In genomic region chr5:120050728-120051436, GRCm38 (mm10) we compare ENCODE assay signal across 20 mouse cellular contexts.
A peak's percentile ranks its signal among the peaks of the same experiment; 100 is the strongest.
DNase-seq lines count a peak whose midpoint lies in the region; ATAC-seq and TF ChIP-seq lines count a peak whose summit lies in the region.
"Had no signal": no experiment of that assay in that cellular context is flagged by ENCODE, and none has a peak within 500 bp of the region (broad histone marks: within the 10 kb centered on the region; RNA-seq: fewer than 3 reads in every experiment).

No protein-coding gene starts in this region.

- peak overlapping the region; percentile 48; the same call in 1 of the 2 replicates for H3K27ac ChIP-seq in hindbrain, embryonic 13.5 days
- H3K27ac ChIP-seq in hindbrain, embryonic 11.5 days (ENCODE audit: low read depth, low read length): no peak overlapping the region
- 0 out of 2 replicates have a peak overlapping the region, but pooled peaks have one; percentile 16 for H3K27ac ChIP-seq in midbrain, embryonic 13.5 days
- H3K27ac ChIP-seq in midbrain, embryonic 10.5 days (replicated peaks): no peak overlapping the region
- no peak overlapping the region for H3K27ac ChIP-seq in midbrain, postnatal 0 days (ENCODE audit: low read depth, low read length)
- H3K27ac ChIP-seq: embryonic facial prominence, embryonic 12.5 days; kidney, postnatal 0 days had no signal

- TF ChIP-seq CTCF in midbrain, postnatal 0 days (IDR thresholded peaks at IDR 0.05): no peak

- DNase-seq in hindbrain, embryonic 11.5 days (ENCODE audit: low spot score): no peak
- DNase-seq in midbrain, embryonic 10.5 days (ENCODE audit: low spot score): no peak
- peak; percentile 32 for DNase-seq in brain, embryonic 18.5 days (ENCODE audit: low read depth, low spot score)
- peak; percentile 6 for DNase-seq in midbrain, postnatal 0 days (ENCODE audit: low spot score)
- DNase-seq: cerebellum, adult 2 months; cerebellum, postnatal 25 days; gastrocnemius, postnatal 36 days; kidney, adult 18-20 months; lung, postnatal 4 days; right cerebral cortex, postnatal 14 days; thymus, postnatal 14 days had no signal

- no peak overlapping the region for H3K4me2 ChIP-seq in hindbrain, embryonic 13.5 days
- no peak overlapping the region for H3K4me2 ChIP-seq in hindbrain, embryonic 11.5 days (replicated peaks; ENCODE audit: low read depth, low read length)
- H3K4me2 ChIP-seq in midbrain, embryonic 13.5 days (replicated peaks): no peak overlapping the region
- no peak overlapping the region for H3K4me2 ChIP-seq in midbrain, postnatal 0 days (ENCODE audit: low read depth, low read length, poor library complexity, severe bottlenecking)
- H3K4me2 ChIP-seq: embryonic facial prominence, embryonic 12.5 days had no signal

- H3K9ac ChIP-seq in hindbrain, embryonic 13.5 days: no peak overlapping the region
- H3K9ac ChIP-seq in hindbrain, embryonic 11.5 days (ENCODE audit: low read depth, low read length): no peak overlapping the region
- no peak overlapping the region for H3K9ac ChIP-seq in midbrain, embryonic 13.5 days (replicated peaks)
- no peak overlapping the region for H3K9ac ChIP-seq in midbrain, postnatal 0 days (replicated peaks; ENCODE audit: low read length, poor library complexity, severe bottlenecking)
- H3K9ac ChIP-seq: embryonic facial prominence, embryonic 12.5 days had no signal

- no peaks in the 10 kb centered on the region; the same call in 1 of the 2 replicates for H3K9me3 ChIP-seq in hindbrain, embryonic 13.5 days
- H3K9me3 ChIP-seq in hindbrain, embryonic 11.5 days (ENCODE audit: control insufficient read depth, low read length): no peaks in the 10 kb centered on the region
- no peaks in the 10 kb centered on the region for H3K9me3 ChIP-seq in midbrain, embryonic 13.5 days
- no peaks in the 10 kb centered on the region for H3K9me3 ChIP-seq in midbrain, embryonic 10.5 days (replicated peaks)
- H3K9me3 ChIP-seq in midbrain, postnatal 0 days (ENCODE audit: low read length): no peaks in the 10 kb centered on the region

- H3K36me3 ChIP-seq in hindbrain, embryonic 13.5 days: no peaks in the 10 kb centered on the region
- no peaks in the 10 kb centered on the region for H3K36me3 ChIP-seq in hindbrain, embryonic 11.5 days (ENCODE audit: control insufficient read depth, insufficient read depth, low read length)
- H3K36me3 ChIP-seq in midbrain, embryonic 13.5 days: no peaks in the 10 kb centered on the region
- no peaks in the 10 kb centered on the region for H3K36me3 ChIP-seq in midbrain, embryonic 10.5 days
- H3K36me3 ChIP-seq in midbrain, postnatal 0 days (ENCODE audit: insufficient read depth, low read length): no peaks in the 10 kb centered on the region
- H3K36me3 ChIP-seq: embryonic facial prominence, embryonic 12.5 days; G1E had no signal

- no peaks in the 10 kb centered on the region for H3K27me3 ChIP-seq in hindbrain, embryonic 13.5 days
- H3K27me3 ChIP-seq in hindbrain, embryonic 11.5 days (ENCODE audit: control insufficient read depth, insufficient read depth, low read length): no peaks in the 10 kb centered on the region
- no peaks in the 10 kb centered on the region for H3K27me3 ChIP-seq in midbrain, embryonic 13.5 days
- H3K27me3 ChIP-seq in midbrain, embryonic 10.5 days (ENCODE audit: low read depth, poor library complexity, severe bottlenecking): no peaks in the 10 kb centered on the region
- H3K27me3 ChIP-seq in midbrain, postnatal 0 days (ENCODE audit: insufficient read depth, low read length): no peaks in the 10 kb centered on the region
- H3K27me3 ChIP-seq: embryonic facial prominence, embryonic 12.5 days had no signal

- peaks cover 14% of the 10 kb centered on the region; the same call in 1 of the 2 replicates for H3K4me1 ChIP-seq in hindbrain, embryonic 13.5 days (replicated peaks)
- no peaks in the 10 kb centered on the region for H3K4me1 ChIP-seq in hindbrain, embryonic 11.5 days (replicated peaks; ENCODE audit: control insufficient read depth, insufficient read depth, low read length)
- peaks cover 4% of the 10 kb centered on the region; the same call in 1 of the 2 replicates for H3K4me1 ChIP-seq in midbrain, embryonic 13.5 days (replicated peaks)
- H3K4me1 ChIP-seq in midbrain, embryonic 10.5 days: no peaks in the 10 kb centered on the region
- no peaks in the 10 kb centered on the region for H3K4me1 ChIP-seq in midbrain, postnatal 0 days (ENCODE audit: insufficient read depth, low read length)
- H3K4me1 ChIP-seq: embryonic facial prominence, embryonic 12.5 days had no signal

- ATAC-seq in hindbrain, embryonic 13.5 days (ENCODE audit: low FRiP score): no peak
- no peak for ATAC-seq in hindbrain, embryonic 11.5 days (ENCODE audit: low FRiP score)
- ATAC-seq in midbrain, embryonic 13.5 days: no peak
- ATAC-seq in midbrain, postnatal 0 days (ENCODE audit: low FRiP score): no peak
- no peak for ATAC-seq in monocyte, adult 5-6 weeks (replicated peaks; ENCODE audit: insufficient number of reproducible peaks, low FRiP score, low TSS enrichment, poor library complexity, severe bottlenecking)
- ATAC-seq: inflammation-experienced regulatory T-cells, adult 6 months; Patski had no signal

- no peak overlapping the region for H3K4me3 ChIP-seq in hindbrain, embryonic 13.5 days
- H3K4me3 ChIP-seq in hindbrain, embryonic 11.5 days (ENCODE audit: low read depth, low read length): no peak overlapping the region
- no peak overlapping the region for H3K4me3 ChIP-seq in midbrain, embryonic 13.5 days (replicated peaks)
- no peak overlapping the region for H3K4me3 ChIP-seq in midbrain, embryonic 10.5 days
- no peak overlapping the region for H3K4me3 ChIP-seq in midbrain, postnatal 0 days (ENCODE audit: low read depth, low read length)
- H3K4me3 ChIP-seq: embryonic facial prominence, embryonic 12.5 days; myocyte had no signal

- 66% methylated on average over 8 of the region's 8 CpGs for WGBS in hindbrain, embryonic 13.5 days
- 82% methylated on average over 8 of the region's 8 CpGs for WGBS in hindbrain, embryonic 11.5 days
- 69% methylated on average over 8 of the region's 8 CpGs for WGBS in midbrain, embryonic 13.5 days
- 86% methylated on average over 8 of the region's 8 CpGs for WGBS in midbrain, embryonic 10.5 days
- 68% methylated on average over 8 of the region's 8 CpGs for WGBS in midbrain, postnatal 0 days

Comparison
In these comparisons a context has a peak if more than half of its experiments do, and no peak if none do; other contexts are left out.
1. H3K27ac ChIP-seq: peak in hindbrain, embryonic 13.5 days (single experiment) and midbrain, embryonic 13.5 days (single experiment); none in hindbrain, embryonic 11.5 days (single experiment), midbrain, embryonic 10.5 days (single experiment) and midbrain, postnatal 0 days (single experiment).
2. DNase-seq: peak in brain, embryonic 18.5 days (single experiment) and midbrain, postnatal 0 days (single experiment); none in hindbrain, embryonic 11.5 days (single experiment) and midbrain, embryonic 10.5 days (single experiment).